Mouse (Mus musculus) MEL (cell line): ENCODE data around the gene Hsp90aa1. TPM values are rescaled to one million over a fixed set of nuclear protein-coding genes. Genes with fewer than 3 reads are reported as not detected.
A peak's percentile ranks its signal among the peaks of the same experiment; 100 is the strongest.

Experiments used
- DNase-seq: peaks from one replicate; pipeline ENCODE4 v3.0.0; 2011; ENCODE audit warnings: low read depth, low spot score
- H3K27ac ChIP-seq: 2 replicates; pipeline ENCODE4 v1.5.1; 2012; ENCODE audit warnings: low read depth, mild to moderate bottlenecking, control low read depth, low read length, moderate library complexity; ENCODE audit not compliant: control insufficient read depth
- H3K27me3 ChIP-seq, 2 experiments: fragments of 150-350 bp in 1 of 2; sonication (generic) in 1 of 2; 2 replicates each; pipeline ENCODE4 v1.6.1; 2012; ENCODE audit warnings: low read length in 2 of 2, mild to moderate bottlenecking in 2 of 2, improper control_type of control experiment in 1 of 2, moderate library complexity in 1 of 2; ENCODE audit not compliant: insufficient read depth in 2 of 2, control insufficient read depth in 1 of 2
- H3K36me3 ChIP-seq, 2 experiments: 2 replicates each; pipeline ENCODE4 v1.6.1; 2012 to 2014; ENCODE audit warnings: low read length in 2 of 2, improper control_type of control experiment in 1 of 2, inconsistent platforms in 1 of 2, mild to moderate bottlenecking in 1 of 2; ENCODE audit not compliant: insufficient read depth in 2 of 2, control insufficient read depth in 1 of 2
- H3K4me1 ChIP-seq, 2 experiments: fragments of 150-350 bp in 1 of 2; sonication (generic) in 1 of 2; 2 replicates each; pipeline ENCODE4 v1.6.1; 2012; ENCODE audit warnings: low read length in 2 of 2, improper control_type of control experiment in 1 of 2, mild to moderate bottlenecking in 1 of 2; ENCODE audit not compliant: insufficient read depth in 2 of 2, control insufficient read depth in 1 of 2
- H3K4me3 ChIP-seq, 2 experiments: fragments of 150-350 bp in 1 of 2; sonication (generic) in 1 of 2; 2 replicates each; pipeline ENCODE4 v1.5.1; 2012; ENCODE audit warnings: low read depth in 2 of 2, low read length in 2 of 2, mild to moderate bottlenecking in 2 of 2, moderate library complexity in 2 of 2, control low read depth in 1 of 2, improper control_type of control experiment in 1 of 2; ENCODE audit not compliant: control insufficient read depth in 1 of 2, insufficient read depth in 1 of 2
- H3K79me2 ChIP-seq: 2 replicates; pipeline ENCODE4 v1.6.1; 2012; ENCODE audit warnings: mild to moderate bottlenecking, low read length, moderate library complexity; ENCODE audit not compliant: control insufficient read depth, poor library complexity, insufficient read depth
- H3K9ac ChIP-seq: 2 replicates; pipeline ENCODE4 v1.6.1; 2012; ENCODE audit warnings: low read depth, mild to moderate bottlenecking, control low read depth, low read length, moderate library complexity; ENCODE audit not compliant: control insufficient read depth, poor library complexity, severe bottlenecking
- H3K9me3 ChIP-seq: fragments of 150-350 bp; sonication (generic); replicated peaks from 2 replicates; pipeline ENCODE4 v1.6.1; 2012; ENCODE audit warnings: mild to moderate bottlenecking, low read length, improper control_type of control experiment, moderate library complexity; ENCODE audit not compliant: insufficient read depth
- BHLHE40 ChIP-seq: IDR thresholded peaks from 2 replicates; pipeline ENCODE4 v1.6.1; 2012; ENCODE audit warnings: low read depth, mild to moderate bottlenecking, inconsistent platforms, low read length, improper control_type of control experiment, borderline replicate concordance
- CHD1 ChIP-seq: IDR thresholded peaks from 2 replicates; pipeline ENCODE4 v1.6.1; 2012; ENCODE audit warnings: low read depth, mild to moderate bottlenecking, inconsistent platforms, low read length, improper control_type of control experiment
- EP300 ChIP-seq, 2 experiments: IDR thresholded peaks; 2 replicates each; pipeline ENCODE4 v1.6.1; 2011; ENCODE audit warnings: improper control_type of control experiment in 2 of 2, low read length in 2 of 2, low read depth in 1 of 2, mild to moderate bottlenecking in 1 of 2
- ETS1 ChIP-seq: IDR thresholded peaks from 2 replicates; pipeline ENCODE4 v1.6.1; 2012; ENCODE audit warnings: low read depth, mild to moderate bottlenecking, inconsistent platforms, low read length, improper control_type of control experiment, moderate library complexity
- GABPA ChIP-seq: IDR thresholded peaks from 2 replicates; pipeline ENCODE4 v1.6.1; 2012; ENCODE audit warnings: low read depth, mild to moderate bottlenecking, inconsistent platforms, low read length, improper control_type of control experiment, moderate library complexity
- GATA1 ChIP-seq: IDR thresholded peaks from 2 replicates; pipeline ENCODE4 v1.6.1; 2011; ENCODE audit warnings: low read depth, low read length, improper control_type of control experiment
- HCFC1 ChIP-seq: IDR thresholded peaks from 2 replicates; pipeline ENCODE4 v1.6.1; 2012; ENCODE audit warnings: low read depth, mild to moderate bottlenecking, inconsistent platforms, low read length, improper control_type of control experiment, moderate library complexity
- KAT2A ChIP-seq: conservative IDR thresholded peaks from 2 replicates; pipeline ENCODE4 v1.6.1; 2012; ENCODE audit warnings: low read depth, low read length, improper control_type of control experiment, inconsistent platforms
- MAZ ChIP-seq: IDR thresholded peaks from 2 replicates; pipeline ENCODE4 v1.6.1; 2012; ENCODE audit warnings: low read depth, mild to moderate bottlenecking, inconsistent platforms, low read length, improper control_type of control experiment
- MEF2A ChIP-seq: IDR thresholded peaks from 2 replicates; pipeline ENCODE4 v1.6.1; 2014; ENCODE audit warnings: low read depth, mild to moderate bottlenecking, inconsistent platforms, low read length, improper control_type of control experiment; ENCODE audit not compliant: poor library complexity, insufficient replicate concordance, severe bottlenecking; ENCODE audit errors: extremely low read depth
- MXI1 ChIP-seq: IDR thresholded peaks from 2 replicates; pipeline ENCODE4 v1.6.1; 2011; ENCODE audit warnings: mild to moderate bottlenecking, low read depth, low read length, improper control_type of control experiment
- MYB ChIP-seq: IDR thresholded peaks from 2 replicates; pipeline ENCODE4 v1.6.1; 2011; ENCODE audit warnings: mild to moderate bottlenecking, low read depth, low read length, improper control_type of control experiment
- MYC ChIP-seq: IDR thresholded peaks from 2 replicates; pipeline ENCODE4 v1.6.1; 2011; ENCODE audit warnings: low read depth, mild to moderate bottlenecking, low read length, improper control_type of control experiment, moderate library complexity
- NELFE ChIP-seq: IDR thresholded peaks from 2 replicates; pipeline ENCODE4 v1.6.1; 2011; ENCODE audit warnings: low read depth, low read length, improper control_type of control experiment
- NRF1 ChIP-seq: IDR thresholded peaks from 2 replicates; pipeline ENCODE4 v1.6.1; 2014; ENCODE audit warnings: low read depth, mild to moderate bottlenecking, inconsistent platforms, low read length, improper control_type of control experiment, moderate library complexity; ENCODE audit not compliant: poor library complexity, insufficient read depth, severe bottlenecking
- POLR2A ChIP-seq, 2 experiments: IDR thresholded peaks; 2 replicates each; pipeline ENCODE4 v1.6.1; 2011 to 2012; ENCODE audit warnings: low read length in 2 of 2, mild to moderate bottlenecking in 2 of 2, control low read depth in 1 of 2, improper control_type of control experiment in 1 of 2, low read depth in 1 of 2, moderate library complexity in 1 of 2; ENCODE audit not compliant: control insufficient read depth in 1 of 2, insufficient read depth in 1 of 2, poor library complexity in 1 of 2
- POLR2AphosphoS5 ChIP-seq: IDR thresholded peaks from 2 replicates; pipeline ENCODE4 v1.6.1; 2012; ENCODE audit warnings: low read depth, borderline replicate concordance, mild to moderate bottlenecking, inconsistent platforms, low read length, moderate library complexity, mixed read lengths
- RAD21 ChIP-seq: IDR thresholded peaks from 2 replicates; pipeline ENCODE4 v1.6.1; 2011; ENCODE audit warnings: mild to moderate bottlenecking, low read depth, low read length, improper control_type of control experiment
- RCOR1 ChIP-seq: IDR thresholded peaks from 2 replicates; pipeline ENCODE4 v1.6.1; 2012; ENCODE audit warnings: low read depth, mild to moderate bottlenecking, inconsistent platforms, low read length, improper control_type of control experiment
- SMC3 ChIP-seq: IDR thresholded peaks from 2 replicates; pipeline ENCODE4 v1.6.1; 2011; ENCODE audit warnings: low read depth, low read length, improper control_type of control experiment
- TBP ChIP-seq: IDR thresholded peaks from 2 replicates; pipeline ENCODE4 v1.8.0; 2011; ENCODE audit warnings: low read depth, low read length, improper control_type of control experiment
- TCF12 ChIP-seq: IDR thresholded peaks from 2 replicates; pipeline ENCODE4 v1.6.1; 2014; ENCODE audit warnings: low read depth, mild to moderate bottlenecking, inconsistent platforms, low read length, improper control_type of control experiment, moderate library complexity
- USF2 ChIP-seq, 2 experiments: IDR thresholded peaks; 2 replicates each; pipeline ENCODE4 v1.6.1; 2011 to 2012; ENCODE audit warnings: improper control_type of control experiment in 2 of 2, low read length in 2 of 2, borderline replicate concordance in 1 of 2, inconsistent platforms in 1 of 2, low read depth in 1 of 2, mild to moderate bottlenecking in 1 of 2; ENCODE audit not compliant: insufficient read depth in 1 of 2
- ZC3H11A ChIP-seq: IDR thresholded peaks from 2 replicates; pipeline ENCODE4 v1.6.1; 2012; ENCODE audit warnings: low read depth, mild to moderate bottlenecking, inconsistent platforms, low read length, improper control_type of control experiment
- ZKSCAN1 ChIP-seq: IDR thresholded peaks from 2 replicates; pipeline ENCODE4 v1.6.1; 2012; ENCODE audit warnings: low read depth, mild to moderate bottlenecking, inconsistent platforms, low read length, improper control_type of control experiment, moderate library complexity
- ZMIZ1 ChIP-seq: IDR thresholded peaks from 2 replicates; pipeline ENCODE4 v1.6.1; 2012; ENCODE audit warnings: low read depth, mild to moderate bottlenecking, inconsistent platforms, low read length, improper control_type of control experiment, moderate library complexity
- ZNF384 ChIP-seq: IDR thresholded peaks from 2 replicates; pipeline ENCODE4 v1.6.1; 2012; ENCODE audit warnings: low read depth, mild to moderate bottlenecking, inconsistent platforms, low read length, improper control_type of control experiment
- polyA plus RNA-seq, 2 experiments: library from polyadenylated mRNA; stranded (reverse) in 1 of 2; unstranded in 1 of 2; fragments of >175 nt in 1 of 2; fragments of >200 nt in 1 of 2; gene quantifications; 2 replicates each; pipeline versions ENCODE4 v1.2.1 to v1.2.4; 2012; ENCODE audit warnings: low replicate concordance in 2 of 2, low read depth in 1 of 2; ENCODE audit not compliant: insufficient read length in 2 of 2, insufficient read depth in 1 of 2, missing spikeins in 1 of 2
- total RNA-seq: library from RNA; depleted of rRNA; stranded (reverse); fragments of 300-350 nt; gene quantifications from 2 replicates; pipeline ENCODE4 v1.2.3, GENCODE M21; 2012

Hsp90aa1 gene
- total and polyA plus RNA-seq, 3 experiments: 913 to 1,509 (median 1,471) TPM

GRCm38 (mm10) chr12:110707451-110707850, 4.9 kb upstream of the Hsp90aa1 start:
- no peak for DNase-seq
- Histone ChIP-seq H3K9me3 (no peaks in the 10 kb centered on the region), H3K27me3 (no peaks in the 10 kb centered on the region), H3K9ac (no peak overlapping the region), H3K4me3 (no peak overlapping the region), H3K27ac (peak overlapping the region; percentile 73; the same call in 1 of the 2 replicates), H3K4me1 (peaks cover 8 to 11% of the 10 kb centered on the region in 2 experiments), H3K79me2 (no peaks in the 10 kb centered on the region; the same call in 1 of the 2 replicates), H3K36me3 (peaks cover 0 to 10% of the 10 kb centered on the region in 2 experiments; a peak in 2 of 4 replicates)
- TF ChIP-seq CHD1: no peak
- no peak for TF ChIP-seq GATA1
- no peak for TF ChIP-seq TBP
- TF ChIP-seq ETS1: no peak
- TF ChIP-seq BHLHE40: no peak
- no peak for TF ChIP-seq MAZ
- no peak for TF ChIP-seq RCOR1
- no peak for TF ChIP-seq NRF1
- no peak for TF ChIP-seq KAT2A
- no peak for TF ChIP-seq SMC3
- no peak for TF ChIP-seq MEF2A
- TF ChIP-seq ZNF384: no peak
- TF ChIP-seq MYB: no peak
- no peak for TF ChIP-seq RAD21

DNA sequence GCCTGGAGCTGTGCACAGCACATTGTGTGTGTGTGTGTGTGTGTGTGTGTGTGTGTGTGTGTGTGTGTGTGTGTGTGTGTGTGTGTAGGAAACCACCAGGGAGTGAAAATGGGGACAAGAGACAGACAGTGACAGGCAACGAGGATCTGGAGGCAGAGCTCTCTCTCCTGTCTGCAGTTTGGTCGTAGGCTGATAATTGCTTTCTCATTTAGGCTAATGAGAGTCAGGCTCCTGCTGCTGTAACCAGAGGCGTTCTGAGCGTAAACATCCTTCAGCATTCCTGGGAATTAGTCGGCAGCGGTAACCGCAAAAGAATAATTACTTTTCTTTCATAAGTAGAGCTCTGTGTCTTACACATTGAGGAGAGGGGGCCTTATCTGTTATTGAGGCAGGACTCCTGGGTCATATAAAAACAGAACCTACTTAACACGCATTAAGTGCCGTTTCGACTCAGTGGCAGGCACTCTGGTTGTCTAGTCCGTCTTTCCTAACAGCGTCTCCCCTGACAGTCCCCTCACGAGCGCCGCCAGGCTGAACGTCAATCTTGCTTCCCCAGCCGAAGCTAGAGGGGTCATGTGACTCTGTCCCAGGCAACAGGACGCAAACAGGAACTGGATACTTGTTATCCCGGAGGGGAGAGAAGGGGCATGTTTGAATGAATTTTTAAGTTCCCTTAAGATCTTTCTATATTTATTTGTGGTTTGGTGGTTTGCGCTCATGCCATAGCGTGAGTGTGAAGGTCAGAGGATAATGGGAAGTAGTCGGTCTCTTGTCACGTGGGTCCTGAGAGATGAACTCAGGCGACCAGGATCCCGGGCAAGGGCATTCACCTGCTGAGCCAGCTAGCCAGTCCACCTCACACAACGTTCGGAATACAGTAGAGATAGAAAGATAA, 4.1 kb upstream of the Hsp90aa1 start:
- H3K9ac ChIP-seq: peak overlapping the region; percentile 70
- DNase-seq: peak; percentile 92
- H3K27ac ChIP-seq: peak overlapping the region; percentile 73
- peaks cover 14 to 20% of the 10 kb centered on the region in 2 experiments for H3K4me1 ChIP-seq
- H3K36me3 ChIP-seq: peaks cover 0 to 16% of the 10 kb centered on the region in 2 experiments; a peak in 2 of 4 replicates
- no peaks in the 10 kb centered on the region for H3K9me3 ChIP-seq
- no peaks in the 10 kb centered on the region for H3K27me3 ChIP-seq
- peak overlapping the region; percentile 61 to 62 for H3K4me3 ChIP-seq
- no peaks in the 10 kb centered on the region; the same call in 1 of the 2 replicates for H3K79me2 ChIP-seq
- TF ChIP-seq USF2 (IDR thresholded peaks at IDR 0.05; ENCODE audit: borderline replicate concordance in 1 of 2, insufficient read depth in 1 of 2, low read depth in 1 of 2, low read length in 2 of 2) (peak; percentile 39 to 86; a peak in 2 of 4 replicates), CHD1 (no peak), GABPA (no peak), NELFE (peak; percentile 43; the same call in 1 of the 2 replicates), MXI1 (peak; percentile 92), KAT2A (no peak), ZC3H11A (no peak), MAZ (no peak), TBP (peak; percentile 70), POLR2AphosphoS5 (no peak), NRF1 (no peak), ZMIZ1 (no peak), ETS1 (peak; percentile 56), EP300 (IDR thresholded peaks at IDR 0.05; ENCODE audit: low read depth in 1 of 2, low read length in 2 of 2) (peak in 1 of 2 experiments; percentile 32; a peak in 1 of 4 replicates), TCF12 (0 out of 2 replicates have a peak, but pooled peaks have one; percentile 37), HCFC1 (peak; percentile 66; the same call in 1 of the 2 replicates), SMC3 (no peak), ZKSCAN1 (no peak), POLR2A (IDR thresholded peaks at IDR 0.05; ENCODE audit: control insufficient read depth in 1 of 2, insufficient read depth in 1 of 2, low read depth in 1 of 2, low read length in 2 of 2, poor library complexity in 1 of 2) (peak in 1 of 2 experiments; percentile 55; a peak in 2 of 4 replicates), MYC (peak; percentile 76)
